Mouse (Mus musculus) hindbrain, embryonic 14.5 days (tissue): ENCODE data around the gene Dio1. TPM values are rescaled to one million over a fixed set of nuclear protein-coding genes. Genes with fewer than 3 reads are reported as not detected.

ENCODE experiments used
- ATAC-seq: fragments of 200-750 bp; cut with Nextera tagmentation; 2 replicates; pipeline ENCODE4 v1.8.0; 2017; ENCODE audit warnings: moderate number of reproducible peaks, mild to moderate bottlenecking, moderate TSS enrichment, moderate library complexity; ENCODE audit not compliant: low FRiP score
- DNase-seq: peaks from one replicate; pipeline ENCODE4 v3.0.0-alpha.2; 2015; ENCODE audit warnings: low spot score
- H3K27ac ChIP-seq: fragments of 300-500 bp; sonication (generic); 2 replicates; pipeline ENCODE4 v1.5.1; 2014; ENCODE audit warnings: mild to moderate bottlenecking, moderate library complexity
- H3K27me3 ChIP-seq: fragments of 300-500 bp; sonication (generic); 2 replicates; pipeline ENCODE4 v1.6.1; 2014; ENCODE audit warnings: mild to moderate bottlenecking, low read length, mixed read lengths; ENCODE audit not compliant: control insufficient read depth, insufficient read depth
- H3K36me3 ChIP-seq: fragments of 300-500 bp; sonication (generic); replicated peaks from 2 replicates; pipeline ENCODE4 v1.6.1; 2014; ENCODE audit not compliant: control insufficient read depth, insufficient read depth
- H3K4me1 ChIP-seq: fragments of 300-500 bp; sonication (generic); replicated peaks from 2 replicates; pipeline ENCODE4 v1.6.1; 2014; ENCODE audit warnings: antibody characterized with exemption, low read length, mixed read lengths; ENCODE audit not compliant: control insufficient read depth, insufficient read depth
- H3K4me2 ChIP-seq: fragments of 300-500 bp; sonication (generic); replicated peaks from 2 replicates; pipeline ENCODE4 v1.6.1; 2014; ENCODE audit warnings: mild to moderate bottlenecking, moderate library complexity
- H3K4me3 ChIP-seq: fragments of 300-500 bp; sonication (generic); replicated peaks from 2 replicates; pipeline ENCODE4 v1.5.1; 2014; ENCODE audit warnings: mild to moderate bottlenecking, low read length
- H3K9ac ChIP-seq: fragments of 300-500 bp; sonication (generic); 2 replicates; pipeline ENCODE4 v1.6.1; 2014
- H3K9me3 ChIP-seq: fragments of 300-500 bp; sonication (generic); 2 replicates; pipeline ENCODE4 v1.6.1; 2016; ENCODE audit warnings: low read length; ENCODE audit not compliant: control insufficient read depth
- WGBS: fragments of 180-500 bp; shearing (Covaris S2); extraction: QIAGEN DNeasy Blood & Tissue Kit; methylation state at CpG from one replicate; pipeline ENCODE4 v1.1.7; 2014; 5-methylcytosine and 5-hydroxymethylcytosine counted together
- polyA plus RNA-seq: library from polyadenylated mRNA; unstranded; fragments of >200 nt; fragmentation: Nextera tagmentation; extraction: Ambion mirVana; gene quantifications from 2 replicates; pipeline ENCODE4 v1.2.1, GENCODE M21; 2014

Dio1 gene
- polyA plus RNA-seq, 1 experiment from 2014 or later = not detected

DNA sequence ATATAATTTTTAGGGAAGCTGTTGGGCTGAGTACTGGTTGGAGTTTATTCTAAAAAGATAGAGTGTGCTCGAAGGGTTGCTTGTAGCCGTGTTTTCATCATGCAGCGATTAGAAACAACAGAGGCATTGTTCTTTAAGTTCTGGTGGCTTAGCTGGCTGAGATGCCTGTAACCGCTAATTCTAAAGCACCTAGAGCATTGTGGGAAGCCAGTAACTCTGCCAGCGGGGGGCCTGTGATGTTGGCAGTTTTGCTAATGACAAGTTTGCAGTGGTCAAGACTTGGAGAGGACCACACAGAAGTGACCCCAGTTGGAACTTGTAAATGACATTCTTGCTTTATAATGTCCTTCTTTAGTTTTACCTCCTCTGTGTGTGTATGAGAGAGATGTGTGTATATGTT lies 34.4 kb upstream of the Dio1 start:
- Histone ChIP-seq H3K9ac (no peak overlapping the region), H3K27me3 (no peaks in the 10 kb centered on the region), H3K4me3 (no peak overlapping the region), H3K27ac (0 out of 2 replicates have a peak overlapping the region, but pooled peaks have one; percentile 14), H3K4me1 (no peaks in the 10 kb centered on the region; the same call in 1 of the 2 replicates), H3K36me3 (peaks cover 21% of the 10 kb centered on the region), H3K4me2 (no peak overlapping the region), H3K9me3 (no peaks in the 10 kb centered on the region)
- DNase-seq = peak; percentile 30
- no peak for ATAC-seq
- WGBS = 47% methylated on average over 5 of the region's 5 CpGs

DNA sequence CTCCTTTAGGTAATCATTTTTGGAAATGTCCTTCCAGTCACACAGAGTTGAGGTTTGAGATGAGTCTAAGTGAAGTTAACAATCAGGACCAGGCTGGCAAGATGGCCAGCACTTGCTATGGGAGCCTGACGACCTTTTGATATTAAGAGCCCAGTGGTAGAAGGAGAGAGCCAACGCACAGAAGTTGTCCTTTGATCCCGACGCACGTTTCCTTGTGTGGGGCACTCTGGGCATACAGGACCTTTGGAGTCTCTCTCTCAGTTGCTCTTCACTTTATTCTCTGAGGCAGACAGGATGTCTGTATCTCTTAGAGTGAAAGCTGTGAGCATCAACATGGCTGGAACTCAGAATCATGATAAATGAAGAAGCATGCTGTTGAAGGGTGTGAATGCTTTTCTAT lies 30.5 kb upstream of the Dio1 start:
- no peak overlapping the region for H3K4me3 ChIP-seq
- no peak overlapping the region for H3K4me2 ChIP-seq
- no peaks in the 10 kb centered on the region for H3K9me3 ChIP-seq
- H3K4me1 ChIP-seq = no peaks in the 10 kb centered on the region; the same call in 1 of the 2 replicates
- DNase-seq = no peak
- no peak for ATAC-seq
- H3K36me3 ChIP-seq = peaks cover 11% of the 10 kb centered on the region
- 91% methylated on average over 5 of the region's 5 CpGs for WGBS
- H3K9ac ChIP-seq = no peak overlapping the region
- no peak overlapping the region for H3K27ac ChIP-seq
- H3K27me3 ChIP-seq = no peaks in the 10 kb centered on the region

- Histone ChIP-seq H3K27me3 (no peaks in the 10 kb centered on the region), H3K27ac (no peak overlapping the region), H3K9ac (no peak overlapping the region)
Observed at GRCm38 (mm10) chr4:107336356-107336755, 29.4 kb upstream of the Dio1 start.

GRCm38 (mm10) chr4:107333514-107333913 lies 26.5 kb upstream of the Dio1 start:
- ATAC-seq = no peak
- Histone ChIP-seq H3K4me2 (no peak overlapping the region), H3K27me3 (no peaks in the 10 kb centered on the region), H3K4me3 (no peak overlapping the region), H3K9ac (no peak overlapping the region), H3K4me1 (no peaks in the 10 kb centered on the region), H3K9me3 (no peaks in the 10 kb centered on the region), H3K27ac (no peak overlapping the region), H3K36me3 (0 out of 2 replicates have a peak, but pooled peaks cover 14% of the 10 kb centered on the region)
- DNase-seq = no peak
- WGBS = 92% methylated on average over 4 of the region's 4 CpGs

More at GRCm38 (mm10) chr4:107336356-107336755, 29.4 kb upstream of the Dio1 start:
- H3K4me2 ChIP-seq = no peak overlapping the region
- no peaks in the 10 kb centered on the region for H3K4me1 ChIP-seq
- no peak for DNase-seq
- 0 out of 2 replicates have a peak, but pooled peaks cover 5% of the 10 kb centered on the region for H3K36me3 ChIP-seq
- WGBS = 81% methylated on average over 8 of the region's 8 CpGs
- H3K4me3 ChIP-seq = no peak overlapping the region
- H3K9me3 ChIP-seq = no peaks in the 10 kb centered on the region
- no peak for ATAC-seq

DNA sequence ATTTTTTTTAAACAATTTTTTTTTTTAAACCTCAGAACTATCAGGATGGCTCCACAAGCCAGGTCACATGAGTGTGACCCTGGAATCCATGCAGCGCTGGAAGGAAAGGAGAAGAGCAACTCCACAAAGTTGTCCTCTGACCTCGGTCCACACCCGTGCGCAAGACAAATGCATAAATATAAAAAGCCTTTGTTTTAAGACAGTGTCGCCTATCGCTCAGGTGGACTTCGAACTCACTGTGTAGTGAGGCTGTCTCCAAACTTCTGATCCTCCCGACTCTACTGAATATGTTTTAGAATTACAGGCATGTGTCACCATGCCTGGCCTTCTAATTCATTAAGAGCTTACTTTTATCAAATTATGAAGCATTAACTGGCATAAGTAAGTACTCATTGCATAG lies 21.6 kb upstream of the Dio1 start:
- 94% methylated on average over 8 of the region's 8 CpGs for WGBS
- Histone ChIP-seq H3K27ac (no peak overlapping the region), H3K4me3 (no peak overlapping the region), H3K9me3 (no peaks in the 10 kb centered on the region), H3K9ac (no peak overlapping the region), H3K4me2 (no peak overlapping the region), H3K4me1 (no peaks in the 10 kb centered on the region), H3K27me3 (no peaks in the 10 kb centered on the region), H3K36me3 (peaks cover 36% of the 10 kb centered on the region)
- no peak for DNase-seq
- ATAC-seq = no peak

GRCm38 (mm10) chr4:107323113-107323512 lies 16.1 kb upstream of the Dio1 start:
- H3K9me3 ChIP-seq = no peaks in the 10 kb centered on the region
- H3K4me1 ChIP-seq = no peaks in the 10 kb centered on the region
- no peak overlapping the region for H3K27ac ChIP-seq
- no peak overlapping the region for H3K9ac ChIP-seq
- peaks cover 72% of the 10 kb centered on the region for H3K36me3 ChIP-seq
- H3K4me3 ChIP-seq = no peak overlapping the region
- no peak for ATAC-seq
- no peak for DNase-seq
- H3K27me3 ChIP-seq = no peaks in the 10 kb centered on the region
- 96% methylated on average over 2 of the region's 2 CpGs for WGBS
- no peak overlapping the region for H3K4me2 ChIP-seq

DNA sequence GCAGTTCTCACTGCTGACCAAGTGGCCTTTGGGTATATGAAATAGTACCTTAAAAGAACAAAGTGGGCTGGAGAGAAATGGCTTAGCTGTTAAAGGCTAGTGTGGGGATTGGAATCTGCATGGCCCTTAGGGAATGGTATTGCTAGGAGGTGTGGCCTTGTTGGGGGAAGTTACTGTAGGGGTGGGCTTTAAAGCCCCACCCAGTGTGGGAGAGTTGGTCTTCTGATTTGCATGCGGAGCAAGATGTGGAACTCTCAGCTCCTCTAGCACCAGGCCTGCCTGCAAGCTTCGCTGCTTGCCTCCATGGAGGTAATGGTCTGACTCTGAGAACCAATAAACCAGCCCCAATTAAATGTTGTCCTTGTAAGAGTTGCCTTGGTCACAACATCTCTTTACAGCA lies 14.1 kb upstream of the Dio1 start:
- H3K27ac ChIP-seq = no peak overlapping the region
- H3K4me2 ChIP-seq = no peak overlapping the region
- ATAC-seq = no peak
- no peaks in the 10 kb centered on the region for H3K4me1 ChIP-seq
- 68% methylated on average over 2 of the region's 2 CpGs for WGBS
- no peaks in the 10 kb centered on the region for H3K27me3 ChIP-seq
- no peaks in the 10 kb centered on the region for H3K9me3 ChIP-seq
- no peak overlapping the region for H3K9ac ChIP-seq
- H3K4me3 ChIP-seq = no peak overlapping the region
- H3K36me3 ChIP-seq = peaks cover 71% of the 10 kb centered on the region
- DNase-seq = no peak

DNA sequence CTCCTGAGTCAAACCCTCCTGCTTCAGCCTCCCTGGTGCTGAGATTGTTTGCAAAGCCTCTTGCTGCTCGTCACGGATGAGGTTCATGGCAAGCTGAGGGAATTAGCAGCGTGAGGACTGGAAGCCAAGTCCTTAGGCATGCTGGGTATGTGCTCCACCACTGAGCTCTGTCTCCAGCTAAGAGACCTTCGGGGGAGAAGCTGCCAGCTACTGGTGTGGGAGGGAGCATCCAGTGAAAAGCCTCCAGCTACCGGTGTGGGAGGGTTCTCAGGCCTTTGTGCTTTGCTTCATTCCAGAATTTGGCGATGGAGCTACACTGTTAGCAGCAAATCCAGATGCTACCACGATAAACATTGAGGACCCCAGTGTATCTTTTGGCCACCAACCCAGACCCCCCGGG lies 11.7 kb upstream of the Dio1 start:
- H3K4me3 ChIP-seq = no peak overlapping the region
- no peaks in the 10 kb centered on the region for H3K27me3 ChIP-seq
- DNase-seq (no peak), ATAC-seq (no peak)
- H3K27ac ChIP-seq = no peak overlapping the region
- H3K4me1 ChIP-seq = peaks cover 6% of the 10 kb centered on the region
- no peak overlapping the region for H3K4me2 ChIP-seq
- H3K9me3 ChIP-seq = no peaks in the 10 kb centered on the region
- H3K36me3 ChIP-seq = peaks cover 56% of the 10 kb centered on the region
- no peak overlapping the region for H3K9ac ChIP-seq
- 87% methylated on average over 8 of the region's 8 CpGs for WGBS

- peak overlapping the region; percentile 57 for H3K9ac ChIP-seq
- peak overlapping the region; percentile 73 for H3K4me2 ChIP-seq
- 11% methylated on average over 7 of the region's 7 CpGs for WGBS
- ATAC-seq (peak; percentile 73; the same call in 1 of the 2 replicates), DNase-seq (no peak)
- peaks cover 17% of the 10 kb centered on the region for H3K36me3 ChIP-seq
- H3K27ac ChIP-seq = no peak overlapping the region
- no peaks in the 10 kb centered on the region for H3K9me3 ChIP-seq
- H3K27me3 ChIP-seq = no peaks in the 10 kb centered on the region
- peaks cover 9% of the 10 kb centered on the region for H3K4me1 ChIP-seq
- peak overlapping the region; percentile 44 for H3K4me3 ChIP-seq
Observed at GRCm38 (mm10) chr4:107314479-107314805, 7.5 kb upstream of the Dio1 start.
